Mouse (Mus musculus) neural tube, embryonic 13.5 days (tissue): ENCODE measurements around the gene Mfsd6. TPM values are rescaled to one million over a fixed set of nuclear protein-coding genes. Genes with fewer than 3 reads are reported as not detected.
A peak's percentile ranks its signal among the peaks of the same experiment; 100 is the strongest.

Experiments used
- ATAC-seq: fragments of 200-750 bp; cut with Nextera tagmentation; 2 replicates; pipeline ENCODE4 v1.8.0; 2017; ENCODE audit warnings: low read depth, mild to moderate bottlenecking, moderate TSS enrichment, moderate library complexity
- H3K27ac ChIP-seq: fragments of 300-500 bp; sonication (generic); replicated peaks from 2 replicates; pipeline ENCODE4 v1.5.1; 2015; ENCODE audit warnings: moderate library complexity, mild to moderate bottlenecking, inconsistent platforms
- H3K27me3 ChIP-seq: fragments of 300-500 bp; sonication (generic); 2 replicates; pipeline ENCODE4 v1.6.1; 2015; ENCODE audit warnings: mild to moderate bottlenecking, inconsistent platforms
- H3K36me3 ChIP-seq: fragments of 300-500 bp; sonication (generic); 2 replicates; pipeline ENCODE4 v1.6.1; 2015; ENCODE audit warnings: mild to moderate bottlenecking, inconsistent platforms
- H3K4me1 ChIP-seq: fragments of 300-500 bp; sonication (generic); replicated peaks from 2 replicates; pipeline ENCODE4 v1.6.1; 2015; ENCODE audit warnings: inconsistent platforms
- H3K4me2 ChIP-seq: fragments of 300-500 bp; sonication (generic); 2 replicates; pipeline ENCODE4 v1.6.1; 2015; ENCODE audit warnings: inconsistent platforms, mild to moderate bottlenecking, moderate library complexity
- H3K4me3 ChIP-seq: fragments of 300-500 bp; sonication (generic); 2 replicates; pipeline ENCODE4 v1.5.1; 2015; ENCODE audit warnings: mild to moderate bottlenecking, inconsistent platforms
- H3K9ac ChIP-seq: fragments of 300-500 bp; sonication (generic); 2 replicates; pipeline ENCODE4 v1.6.1; 2015; ENCODE audit warnings: moderate library complexity, mild to moderate bottlenecking, inconsistent platforms
- H3K9me3 ChIP-seq: fragments of 300-500 bp; sonication (generic); 2 replicates; pipeline ENCODE4 v1.6.1; 2016; ENCODE audit warnings: inconsistent platforms
- WGBS: fragments of 180-500 bp; shearing (Covaris S2); methylation state at CpG from one replicate; pipeline ENCODE4 v1.1.7; 2015; 5-methylcytosine and 5-hydroxymethylcytosine counted together
- polyA plus RNA-seq: library from polyadenylated mRNA; unstranded; fragments of >200 nt; fragmentation: Nextera tagmentation; extraction: Ambion mirVana; gene quantifications from 2 replicates; pipeline ENCODE4 v1.2.1, GENCODE M21; 2015

Gene Mfsd6
- polyA plus RNA-seq, 1 experiment from 2014 or later: 9.1 TPM

- H3K4me1 ChIP-seq: no peaks in the 10 kb centered on the region
- no peaks in the 10 kb centered on the region for H3K36me3 ChIP-seq
- H3K4me2 ChIP-seq: no peak overlapping the region
- H3K27me3 ChIP-seq: no peaks in the 10 kb centered on the region
- H3K4me3 ChIP-seq: no peak overlapping the region
- H3K27ac ChIP-seq: no peak overlapping the region
- no peak overlapping the region for H3K9ac ChIP-seq
- H3K9me3 ChIP-seq: no peaks in the 10 kb centered on the region
- ATAC-seq: no peak
- WGBS: 86% methylated on average over 4 of the region's 4 CpGs
These were observed 6.9 kb upstream of the Mfsd6 start for GRCm38 (mm10) chr1:52734208-52734607.

GRCm38 (mm10) chr1:52730258-52730657, 3.0 kb upstream of the Mfsd6 start:
- Histone ChIP-seq H3K27me3 (0 out of 2 replicates have a peak, but pooled peaks cover 3% of the 10 kb centered on the region), H3K9me3 (no peaks in the 10 kb centered on the region), H3K4me3 (no peak overlapping the region), H3K4me1 (peaks cover 18% of the 10 kb centered on the region), H3K36me3 (no peaks in the 10 kb centered on the region), H3K27ac (no peak overlapping the region), H3K4me2 (no peak overlapping the region), H3K9ac (no peak overlapping the region)
- ATAC-seq: no peak
- 82% methylated on average over 1 of the region's 1 CpGs for WGBS

GRCm38 (mm10) chr1:52728857-52729489, 1.7 kb upstream of the Mfsd6 start:
- H3K27ac ChIP-seq: no peak overlapping the region
- no peak overlapping the region for H3K9ac ChIP-seq
- 96% methylated on average over 5 of the region's 5 CpGs for WGBS

GRCm38 (mm10) chr1:52726371-52727055, 749 bp downstream of the Mfsd6 start:
- peak; percentile 91 for ATAC-seq
- H3K36me3 ChIP-seq: no peaks in the 10 kb centered on the region
- peaks cover 18% of the 10 kb centered on the region for H3K4me1 ChIP-seq
- 0 out of 2 replicates have a peak, but pooled peaks cover 3% of the 10 kb centered on the region for H3K27me3 ChIP-seq
- H3K4me2 ChIP-seq: peak overlapping the region; percentile 85
- peak overlapping the region; percentile 98 for H3K9ac ChIP-seq
- WGBS: 1% methylated on average over 48 of the region's 56 CpGs
- peak overlapping the region; percentile 96 for H3K27ac ChIP-seq
- no peaks in the 10 kb centered on the region for H3K9me3 ChIP-seq
- peak overlapping the region; percentile 88 for H3K4me3 ChIP-seq

More at GRCm38 (mm10) chr1:52728857-52729489, 1.7 kb upstream of the Mfsd6 start:
- no peaks in the 10 kb centered on the region for H3K9me3 ChIP-seq
- peaks cover 18% of the 10 kb centered on the region for H3K4me1 ChIP-seq
- no peak overlapping the region for H3K4me3 ChIP-seq
- ATAC-seq: no peak
- no peak overlapping the region for H3K4me2 ChIP-seq
- H3K36me3 ChIP-seq: no peaks in the 10 kb centered on the region
- 0 out of 2 replicates have a peak, but pooled peaks cover 3% of the 10 kb centered on the region for H3K27me3 ChIP-seq

GRCm38 (mm10) chr1:52722586-52722985, 4.7 kb downstream of the Mfsd6 start:
- H3K4me1 ChIP-seq: peaks cover 18% of the 10 kb centered on the region
- no peak overlapping the region for H3K4me2 ChIP-seq
- no peak for ATAC-seq
- no peak overlapping the region for H3K9ac ChIP-seq
- no peaks in the 10 kb centered on the region for H3K36me3 ChIP-seq
- H3K4me3 ChIP-seq: no peak overlapping the region
- no peak overlapping the region for H3K27ac ChIP-seq
- H3K9me3 ChIP-seq: no peaks in the 10 kb centered on the region
- 67% methylated on average over 4 of the region's 4 CpGs for WGBS
- H3K27me3 ChIP-seq: no peaks in the 10 kb centered on the region

DNA sequence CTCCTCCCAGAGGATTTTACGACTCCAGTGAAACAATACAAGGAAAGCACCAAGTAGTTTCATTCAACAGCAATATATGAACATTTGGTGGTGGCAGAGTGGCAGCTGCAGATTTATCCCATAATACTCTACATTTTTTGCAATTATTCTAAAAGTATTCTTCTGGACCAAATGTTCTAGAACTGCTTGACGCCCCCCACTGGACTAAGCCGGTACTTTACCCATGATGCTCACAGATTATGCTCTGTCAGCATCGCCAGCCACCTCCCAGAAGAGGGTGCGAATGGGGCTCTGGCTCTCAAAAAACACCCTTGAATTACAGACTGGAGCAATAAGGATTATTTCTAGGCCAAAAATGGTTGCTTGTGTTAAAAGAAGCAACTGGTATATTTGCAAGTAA, 8.2 kb downstream of the Mfsd6 start:
- H3K9me3 ChIP-seq: no peaks in the 10 kb centered on the region
- H3K9ac ChIP-seq: no peak overlapping the region
- ATAC-seq: no peak
- no peak overlapping the region for H3K4me2 ChIP-seq
- no peak overlapping the region for H3K4me3 ChIP-seq
- WGBS: 62% methylated on average over 5 of the region's 5 CpGs
- peaks cover 13% of the 10 kb centered on the region for H3K4me1 ChIP-seq
- no peaks in the 10 kb centered on the region for H3K36me3 ChIP-seq
- no peaks in the 10 kb centered on the region for H3K27me3 ChIP-seq
- no peak overlapping the region for H3K27ac ChIP-seq

GRCm38 (mm10) chr1:52718068-52718748, 9.1 kb downstream of the Mfsd6 start:
- Histone ChIP-seq H3K27me3 (no peaks in the 10 kb centered on the region), H3K4me1 (peaks cover 20% of the 10 kb centered on the region), H3K4me2 (no peak overlapping the region), H3K36me3 (no peaks in the 10 kb centered on the region), H3K27ac (peak overlapping the region; percentile 34; the same call in 1 of the 2 replicates), H3K9me3 (no peaks in the 10 kb centered on the region), H3K9ac (no peak overlapping the region), H3K4me3 (no peak overlapping the region)
- peak; percentile 62 for ATAC-seq
- 44% methylated on average over 3 of the region's 3 CpGs for WGBS

DNA sequence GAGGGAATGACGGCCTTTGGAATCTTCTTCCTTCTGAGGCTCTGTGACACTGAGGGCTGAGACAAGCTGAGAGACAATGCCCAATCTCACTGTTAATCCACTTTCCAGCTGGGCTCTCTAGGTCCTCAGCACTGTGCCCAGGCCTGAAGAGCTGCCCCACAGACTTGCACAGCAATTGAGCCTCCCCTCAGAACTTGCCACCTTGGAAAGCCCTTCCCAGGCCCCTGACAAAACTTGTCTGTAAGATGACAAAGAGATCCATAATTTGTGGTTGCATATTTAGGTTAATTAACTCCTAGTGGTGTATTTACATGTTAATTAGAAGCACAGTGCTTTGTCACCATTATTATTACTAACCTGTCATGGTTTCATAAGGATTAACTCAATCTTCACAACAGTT, 12.8 kb downstream of the Mfsd6 start:
- no peak overlapping the region for H3K4me3 ChIP-seq
- no peak overlapping the region for H3K9ac ChIP-seq
- H3K36me3 ChIP-seq: no peaks in the 10 kb centered on the region
- no peaks in the 10 kb centered on the region for H3K9me3 ChIP-seq
- no peaks in the 10 kb centered on the region for H3K27me3 ChIP-seq
- WGBS: 58% methylated on average over 1 of the region's 1 CpGs
- peak overlapping the region; percentile 49; the same call in 1 of the 2 replicates for H3K27ac ChIP-seq
- peaks cover 20% of the 10 kb centered on the region for H3K4me1 ChIP-seq
- H3K4me2 ChIP-seq: no peak overlapping the region
- no peak for ATAC-seq

DNA sequence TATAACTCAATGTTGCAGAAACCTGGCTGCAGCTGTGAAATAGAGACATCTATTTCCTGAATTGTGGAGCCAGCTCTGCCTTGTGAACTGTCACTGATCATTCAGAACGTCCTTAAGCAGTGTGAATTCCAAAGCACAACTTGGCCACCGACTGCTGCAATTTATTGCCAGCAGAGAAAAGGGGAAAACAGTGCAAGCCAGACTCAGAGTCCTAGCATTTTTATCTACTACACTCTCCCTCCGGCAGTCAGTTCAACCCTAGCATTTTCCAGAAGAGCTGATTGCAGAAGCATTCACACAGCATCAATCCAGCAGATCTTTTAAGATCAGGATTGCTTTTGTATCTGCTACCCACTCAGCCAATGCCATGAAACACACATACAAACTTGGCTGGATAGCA, 13.2 kb downstream of the Mfsd6 start:
- H3K4me2 ChIP-seq: no peak overlapping the region
- 0 out of 2 replicates have a peak, but pooled peaks have one; percentile 7 for ATAC-seq
- peak overlapping the region; percentile 49; the same call in 1 of the 2 replicates for H3K27ac ChIP-seq
- no peaks in the 10 kb centered on the region for H3K9me3 ChIP-seq
- peaks cover 20% of the 10 kb centered on the region for H3K4me1 ChIP-seq
- peaks cover 2% of the 10 kb centered on the region; the same call in 1 of the 2 replicates for H3K36me3 ChIP-seq
- H3K27me3 ChIP-seq: no peaks in the 10 kb centered on the region
- H3K9ac ChIP-seq: peak overlapping the region; percentile 41; the same call in 1 of the 2 replicates
- 32% methylated on average over 3 of the region's 3 CpGs for WGBS
- H3K4me3 ChIP-seq: no peak overlapping the region

- peaks cover 15% of the 10 kb centered on the region for H3K36me3 ChIP-seq
- no peaks in the 10 kb centered on the region for H3K9me3 ChIP-seq
- peaks cover 4% of the 10 kb centered on the region for H3K4me1 ChIP-seq
- WGBS: 82% methylated on average over 6 of the region's 6 CpGs
- no peak overlapping the region for H3K9ac ChIP-seq
- H3K27ac ChIP-seq: no peak overlapping the region
- no peaks in the 10 kb centered on the region for H3K27me3 ChIP-seq
- no peak for ATAC-seq
- no peak overlapping the region for H3K4me3 ChIP-seq
- no peak overlapping the region for H3K4me2 ChIP-seq
These were observed 18.5 kb downstream of the Mfsd6 start for GRCm38 (mm10) chr1:52708745-52709144.

DNA sequence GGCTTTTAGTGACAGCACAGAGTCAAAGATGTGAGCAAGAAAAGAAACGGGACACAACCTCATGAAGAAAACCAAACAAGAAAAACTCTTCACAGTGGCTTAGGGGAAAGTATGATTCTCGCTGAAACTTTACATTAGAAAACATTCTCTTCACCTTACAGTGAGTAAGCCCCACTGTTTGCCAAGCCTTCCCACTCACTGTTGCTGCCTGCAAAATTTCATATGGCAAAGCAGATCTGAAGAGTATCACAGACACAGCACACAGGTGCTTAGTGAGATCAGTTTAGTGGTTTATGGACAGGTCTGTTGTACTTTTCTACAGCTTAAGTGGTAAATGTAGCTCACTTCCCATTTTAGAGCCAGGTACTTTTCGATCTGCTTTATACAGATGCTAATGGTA, 20.2 kb downstream of the Mfsd6 start:
- peaks cover 15% of the 10 kb centered on the region for H3K36me3 ChIP-seq
- no peak for ATAC-seq
- no peak overlapping the region for H3K27ac ChIP-seq
- H3K4me2 ChIP-seq: no peak overlapping the region
- H3K4me3 ChIP-seq: no peak overlapping the region
- H3K9me3 ChIP-seq: no peaks in the 10 kb centered on the region
- no peaks in the 10 kb centered on the region for H3K27me3 ChIP-seq
- no peak overlapping the region for H3K9ac ChIP-seq
- 87% methylated on average over 3 of the region's 3 CpGs for WGBS
- H3K4me1 ChIP-seq: no peaks in the 10 kb centered on the region; the same call in 1 of the 2 replicates
